Comparison of ENCODE assay signal across 21 mouse cellular contexts in the genomic region with DNA sequence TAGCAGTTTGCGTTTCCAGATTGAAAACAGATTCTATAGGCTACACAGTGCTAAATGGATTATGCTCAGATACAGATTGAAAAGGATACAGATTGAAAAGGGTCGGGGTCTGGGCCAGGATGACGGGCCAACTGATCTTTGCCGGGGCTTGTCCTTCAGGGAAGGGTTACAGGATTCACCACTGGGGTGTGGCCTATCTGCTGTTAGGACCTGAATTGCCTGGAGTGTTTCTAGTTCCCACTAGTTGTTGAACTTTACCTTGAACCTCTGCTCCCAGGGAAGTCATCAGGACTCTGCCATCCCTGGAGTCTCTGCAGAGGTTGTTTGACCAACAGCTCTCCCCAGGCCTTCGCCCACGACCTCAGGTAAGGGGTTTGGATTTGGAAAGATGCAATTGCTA. TPM values are rescaled to one million over a fixed set of nuclear protein-coding genes. Genes with fewer than 3 reads are reported as not detected.
DNase-seq lines count a peak whose midpoint lies in the region; TF ChIP-seq lines count a peak whose summit lies in the region.
"Had no signal": no experiment of that assay in that cellular context is flagged by ENCODE, and none has a peak within 500 bp of the region (broad histone marks: within the 10 kb centered on the region; RNA-seq: fewer than 3 reads in every experiment).

No protein-coding gene starts in this region.

- DNase-seq in ES-CJ7 (ENCODE audit: low read depth, low spot score) (peak; percentile 95), R1 (ENCODE audit: low read depth, low spot score) (peak; percentile 88)
- DNase-seq in gastrocnemius, postnatal 10 days, result no peak
- no peak for DNase-seq in left cerebral cortex, postnatal 10 days (ENCODE audit: extremely low spot score in 1 of 2, low spot score in 2 of 2)
- no peak for DNase-seq in cerebellum, adult 2 months
- DNase-seq: adrenal gland, adult 8-10 months; adrenal gland, postnatal 36 days; B cell, adult 2 months; cerebellum, adult 18-20 months; cerebellum, adult 9-10 months; cerebellum, postnatal 10 days; cerebellum, postnatal 25 days; forebrain, postnatal 0 days had no signal

- no peak for TF ChIP-seq CTCF in E14TG2a.4 (conservative IDR thresholded peaks at IDR 0.05; ENCODE audit: low read length)
- TF ChIP-seq CTCF in cerebellum, adult 2 months (IDR thresholded peaks at IDR 0.05; ENCODE audit: borderline replicate concordance, insufficient read depth, low read depth, low read length), result no peak

- 85% methylated on average over 6 of the region's 6 CpGs for WGBS in cerebellum, adult 2 months

- no peaks in the 10 kb centered on the region for H3K27me3 ChIP-seq in E14TG2a.4 (ENCODE audit: insufficient read depth, low read length)
- no peaks in the 10 kb centered on the region for H3K27me3 ChIP-seq in cerebellum, adult 2 months (ENCODE audit: control insufficient read depth, insufficient read depth, low read length)
- H3K27me3 ChIP-seq: CH12.LX; embryonic facial prominence, embryonic 12.5 days; forebrain, embryonic 13.5 days; forebrain, embryonic 15.5 days; Patski had no signal

- intact Hi-C loops in left cerebral cortex, postnatal 10 days (cut with DNase I), result no loop called here

- peaks cover 38% of the 10 kb centered on the region for H3K36me3 ChIP-seq in E14TG2a.4 (ENCODE audit: insufficient read depth, low read length)
- H3K36me3 ChIP-seq: embryonic facial prominence, embryonic 10.5 days; embryonic facial prominence, embryonic 12.5 days; forebrain, embryonic 15.5 days had no signal

- H3K27ac ChIP-seq in cerebellum, adult 2 months (ENCODE audit: insufficient read depth, low read length), result no peak overlapping the region
- H3K27ac ChIP-seq: embryonic facial prominence, embryonic 10.5 days; embryonic facial prominence, embryonic 12.5 days; forebrain, embryonic 13.5 days; forebrain, embryonic 15.5 days had no signal

- no peak for TF ChIP-seq POLR2A in cerebellum, adult 2 months (IDR thresholded peaks at IDR 0.05; ENCODE audit: borderline replicate concordance, insufficient read depth, low read length)

- H3K4me3 ChIP-seq in E14TG2a.4 (replicated peaks; ENCODE audit: low read length), result peak overlapping the region; percentile 85
- no peak overlapping the region for H3K4me3 ChIP-seq in cerebellum, adult 2 months (replicated peaks; ENCODE audit: insufficient read depth, low read depth, low read length)
- H3K4me3 ChIP-seq: embryonic facial prominence, embryonic 10.5 days; embryonic facial prominence, embryonic 12.5 days; forebrain, embryonic 13.5 days; forebrain, embryonic 15.5 days had no signal

- no peaks in the 10 kb centered on the region for H3K9me3 ChIP-seq in E14TG2a.4 (ENCODE audit: low read length)
- H3K9me3 ChIP-seq: embryonic facial prominence, embryonic 10.5 days; embryonic facial prominence, embryonic 12.5 days; forebrain, embryonic 13.5 days; forebrain, embryonic 15.5 days; G1E had no signal

- H3K4me1 ChIP-seq in E14TG2a.4 (replicated peaks; ENCODE audit: low read depth, low read length), result peaks cover 84% of the 10 kb centered on the region
- H3K4me1 ChIP-seq in cerebellum, adult 2 months (ENCODE audit: control insufficient read depth, insufficient read depth, low read length), result no peaks in the 10 kb centered on the region
- H3K4me1 ChIP-seq: embryonic facial prominence, embryonic 10.5 days; embryonic facial prominence, embryonic 12.5 days; forebrain, embryonic 13.5 days; forebrain, embryonic 15.5 days had no signal

RNA-seq across cellular contexts. Expression of gene Inpp5d, which starts 55.9 kb away (rescaled TPM):
- 10 to 100 TPM in 1 of 2 experiments, 1 to 10 TPM in 1; 7.1 to 14.8 TPM for total RNA-seq in gastrocnemius, postnatal 10 days (2021)
- total RNA-seq in left cerebral cortex, postnatal 10 days (2021), result 10 to 100 TPM; 14.1 to 17.8 TPM
- 4.7 and 5.6 TPM in 2 replicates for polyA plus RNA-seq in cerebellum, adult 2 months (2012; rRNA removed)

Comparison
In these comparisons a context has a peak if more than half of its experiments do, and no peak if none do; other contexts are left out.
1. DNase-seq: peak in ES-CJ7 (single experiment) and R1 (single experiment); none in gastrocnemius, postnatal 10 days (single experiment), left cerebral cortex, postnatal 10 days (0 of 2) and cerebellum, adult 2 months (0 of 2).